Mouse (Mus musculus) embryonic fibroblast, embryonic 13.5 days (primary cell): ENCODE data around the gene Vmn2r6. TPM values are rescaled to one million over a fixed set of nuclear protein-coding genes. Genes with fewer than 3 reads are reported as not detected.
"Not testable (repeated sequence)": the region's sequence is repeated elsewhere in the genome, so short reads cannot be mapped to it uniquely, and the experiment has no call there.

Experiments used
- H3K27ac ChIP-seq: 2 replicates; pipeline ENCODE4 v1.5.1; 2012; ENCODE audit warnings: low read length, control low read depth, inconsistent platforms; ENCODE audit not compliant: insufficient read depth
- H3K4me1 ChIP-seq: 2 replicates; pipeline ENCODE4 v1.6.1; 2011; ENCODE audit warnings: low read length; ENCODE audit not compliant: control insufficient read depth, insufficient read depth
- H3K4me3 ChIP-seq: 2 replicates; pipeline ENCODE4 v1.5.1; 2011; ENCODE audit warnings: mild to moderate bottlenecking, control low read depth, low read length; ENCODE audit not compliant: insufficient read depth
- CTCF ChIP-seq: IDR thresholded peaks from 2 replicates; pipeline ENCODE4 v1.5.1; 2011; ENCODE audit warnings: mild to moderate bottlenecking, control low read depth, low read length, moderate library complexity, borderline replicate concordance; ENCODE audit not compliant: insufficient read depth
- POLR2A ChIP-seq: IDR thresholded peaks from 2 replicates; pipeline ENCODE4 v1.6.1; 2011; ENCODE audit warnings: low read depth, mild to moderate bottlenecking, control low read depth, low read length, moderate library complexity
- polyA plus RNA-seq: library from polyadenylated mRNA; stranded (reverse); fragments of >200 nt; gene quantifications from 2 replicates; pipeline ENCODE4 v1.2.4, GENCODE M21; 2011; ENCODE audit warnings: low read depth; ENCODE audit not compliant: missing spikeins, insufficient read length

Gene Vmn2r6
- not detected in 2 replicates for polyA plus RNA-seq

- H3K27ac ChIP-seq, H3K4me3 ChIP-seq, H3K4me1 ChIP-seq: not testable (repeated sequence)
Measured at GRCm38 (mm10) chr3:64565730-64566129, at the start of gene Vmn2r6. Gene Vmn2r6, minus strand, starts transcription at chr3:64565830.

- TF ChIP-seq CTCF: no peak
- TF ChIP-seq POLR2A: no peak
- Histone ChIP-seq H3K27ac (no peak overlapping the region), H3K4me1 (no peaks in the 10 kb centered on the region), H3K4me3 (no peak overlapping the region)
Measured at GRCm38 (mm10) chr3:64587618-64588017, 22.0 kb upstream of the Vmn2r6 start.

- H3K27ac ChIP-seq, H3K4me1 ChIP-seq, H3K4me3 ChIP-seq: not testable (repeated sequence)
Measured at GRCm38 (mm10) chr3:64568793-64569192, 3.2 kb upstream of the Vmn2r6 start.

GRCm38 (mm10) chr3:64523585-64523984, 42.0 kb downstream of the Vmn2r6 start:
- not testable (repeated sequence) for H3K27ac ChIP-seq, H3K4me1 ChIP-seq, H3K4me3 ChIP-seq

GRCm38 (mm10) chr3:64509742-64510141, 55.9 kb downstream of the Vmn2r6 start, which contains the start of gene Vmn2r5:
Gene Vmn2r5, minus strand, starts transcription at chr3:64509842.
- H3K4me1 ChIP-seq, H3K4me3 ChIP-seq, H3K27ac ChIP-seq: not testable (repeated sequence)

Other genes starting within 250 kb of the Vmn2r6 start
- gene Vmn2r4, start 150.5 kb downstream of the Vmn2r6 start, polyA plus RNA-seq: not detected in 2 replicates
- gene Vmn2r5, start 56.0 kb downstream of the Vmn2r6 start, polyA plus RNA-seq: not detected in 2 replicates